Mouse (Mus musculus): ENCODE measurements around the gene Prp2. TPM values are rescaled to one million over a fixed set of nuclear protein-coding genes. Genes with fewer than 3 reads are reported as not detected.
"Not testable (repeated sequence)": the region's sequence is repeated elsewhere in the genome, so short reads cannot be mapped to it uniquely, and the experiment has no call there.

Gene Prp2
- polyA plus RNA-seq (2015; fragmentation: Nextera tagmentation; extraction: Ambion mirVana) = not detected in 2 replicates

- not testable (repeated sequence) for H3K9ac ChIP-seq; H3K27ac ChIP-seq (replicated peaks); H3K36me3 ChIP-seq; ATAC-seq (ENCODE audit: low read depth); H3K27me3 ChIP-seq; H3K4me2 ChIP-seq; H3K4me1 ChIP-seq (replicated peaks); H3K9me3 ChIP-seq; H3K4me3 ChIP-seq
- WGBS = 74% methylated on average over 2 of the region's 2 CpGs
These were observed at the start of gene Prp2 for GRCm38 (mm10) chr6:132595613-132596012. TSS of gene Prp2 (plus strand) at chr6:132595913.

- ATAC-seq (ENCODE audit: low read depth); H3K27ac ChIP-seq (replicated peaks); H3K36me3 ChIP-seq; H3K4me1 ChIP-seq (replicated peaks); H3K9me3 ChIP-seq; H3K9ac ChIP-seq; H3K27me3 ChIP-seq; H3K4me3 ChIP-seq; H3K4me2 ChIP-seq: not testable (repeated sequence)
- WGBS = 90% methylated on average over 1 of the region's 1 CpGs
These were observed 26.2 kb upstream of the Prp2 start, which contains the start of gene Prh1 for GRCm38 (mm10) chr6:132569509-132569908. TSS of gene Prh1 (plus strand) at chr6:132569809.

- no peak overlapping the region for H3K27ac ChIP-seq (replicated peaks)
- no peaks in the 10 kb centered on the region for H3K36me3 ChIP-seq
- no peak overlapping the region for H3K4me2 ChIP-seq
- ATAC-seq (ENCODE audit: low read depth) = no peak
- H3K4me1 ChIP-seq (replicated peaks) = no peaks in the 10 kb centered on the region
- no peaks in the 10 kb centered on the region for H3K27me3 ChIP-seq
- no peak overlapping the region for H3K9ac ChIP-seq
- no peaks in the 10 kb centered on the region for H3K9me3 ChIP-seq
- H3K4me3 ChIP-seq = no peak overlapping the region
These were observed 53.7 kb downstream of the Prp2 start for GRCm38 (mm10) chr6:132649399-132649798.

Other genes starting within 250 kb of the Prp2 start
- not detected in 2 replicates for gene Gm8882, start 231.8 kb upstream of the Prp2 start, polyA plus RNA-seq (2015; fragmentation: Nextera tagmentation; extraction: Ambion mirVana)
- not detected in 2 replicates for gene Prh1, start 26.1 kb upstream of the Prp2 start, polyA plus RNA-seq (2015; fragmentation: Nextera tagmentation; extraction: Ambion mirVana)
- gene A630073D07Rik, start 55.6 kb downstream of the Prp2 start, polyA plus RNA-seq (2015; fragmentation: Nextera tagmentation; extraction: Ambion mirVana) = not detected in 2 replicates
- gene Tas2r120, start 61.0 kb downstream of the Prp2 start, polyA plus RNA-seq (2015; fragmentation: Nextera tagmentation; extraction: Ambion mirVana) = not detected in 2 replicates
- gene Tas2r121, start 105.1 kb downstream of the Prp2 start, polyA plus RNA-seq (2015; fragmentation: Nextera tagmentation; extraction: Ambion mirVana) = not detected in 2 replicates
- not detected in 2 replicates for gene Tas2r122, start 116.0 kb downstream of the Prp2 start, polyA plus RNA-seq (2015; fragmentation: Nextera tagmentation; extraction: Ambion mirVana)
- gene Tas2r115, start 142.1 kb downstream of the Prp2 start, polyA plus RNA-seq (2015; fragmentation: Nextera tagmentation; extraction: Ambion mirVana) = not detected in 2 replicates
- gene Tas2r124, start 158.8 kb downstream of the Prp2 start, polyA plus RNA-seq (2015; fragmentation: Nextera tagmentation; extraction: Ambion mirVana) = not detected in 2 replicates
- gene Tas2r102, start 166.2 kb downstream of the Prp2 start, polyA plus RNA-seq (2015; fragmentation: Nextera tagmentation; extraction: Ambion mirVana) = not detected in 2 replicates
- gene Tas2r136, start 182.2 kb downstream of the Prp2 start, polyA plus RNA-seq (2015; fragmentation: Nextera tagmentation; extraction: Ambion mirVana) = not detected in 2 replicates
- gene Tas2r117, start 206.9 kb downstream of the Prp2 start, polyA plus RNA-seq (2015; fragmentation: Nextera tagmentation; extraction: Ambion mirVana) = not detected in 2 replicates